Comparison of ENCODE assay signal across 21 mouse cellular contexts in the genomic region with DNA sequence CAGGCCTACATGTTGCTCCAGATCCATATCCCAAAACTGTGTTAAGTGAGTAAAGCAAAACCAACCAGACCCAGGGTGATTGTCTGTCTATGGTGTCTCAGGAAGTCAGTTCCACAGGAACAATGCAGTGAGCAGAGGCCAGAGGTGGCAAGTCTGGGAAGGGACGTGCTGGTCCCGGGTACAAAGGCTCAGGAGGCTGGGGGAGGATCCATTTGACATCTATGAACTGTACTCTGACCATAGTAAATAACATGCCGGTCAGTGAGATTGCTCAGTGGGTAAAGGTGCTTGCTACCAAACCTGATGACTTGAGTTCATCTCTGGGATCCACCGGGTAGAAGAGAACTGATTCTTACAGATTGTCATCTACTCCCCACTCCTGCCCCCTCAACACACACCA. TPM values are rescaled to one million over a fixed set of nuclear protein-coding genes. Genes with fewer than 3 reads are reported as not detected.
DNase-seq lines count a peak whose midpoint lies in the region; ATAC-seq and TF ChIP-seq lines count a peak whose summit lies in the region.
"Had no signal": no experiment of that assay in that cellular context is flagged by ENCODE, and none has a peak within 500 bp of the region (broad histone marks: within the 10 kb centered on the region; RNA-seq: fewer than 3 reads in every experiment).

No protein-coding gene starts in this region.

- no peaks in the 10 kb centered on the region for H3K79me2 ChIP-seq in liver, adult 2 months (ENCODE audit: control insufficient read depth, insufficient read depth, low read length)

- no peak overlapping the region for H3K27ac ChIP-seq in liver, adult 2 months (replicated peaks; ENCODE audit: insufficient read depth, low read depth, low read length)
- no peak overlapping the region for H3K27ac ChIP-seq in liver, embryonic 12.5 days
- 0 out of 2 replicates have a peak overlapping the region, but pooled peaks have one; percentile 30 for H3K27ac ChIP-seq in lung, embryonic 14.5 days (ENCODE audit: low read depth)
- no peak overlapping the region for H3K27ac ChIP-seq in lung, postnatal 0 days (ENCODE audit: low read length)
- H3K27ac ChIP-seq in liver, embryonic 16.5 days (ENCODE audit: low read length): no peak overlapping the region
- H3K27ac ChIP-seq: forebrain, embryonic 10.5 days; heart, adult 2 months; heart, embryonic 10.5 days; heart, embryonic 13.5 days; hindbrain, embryonic 12.5 days; hindbrain, embryonic 15.5 days had no signal

- H3K36me3 ChIP-seq in liver, adult 2 months (ENCODE audit: control insufficient read depth, insufficient read depth, low read length): no peaks in the 10 kb centered on the region
- no peaks in the 10 kb centered on the region for H3K36me3 ChIP-seq in liver, embryonic 12.5 days
- no peaks in the 10 kb centered on the region for H3K36me3 ChIP-seq in lung, embryonic 14.5 days (ENCODE audit: insufficient read depth)
- H3K36me3 ChIP-seq in lung, postnatal 0 days (ENCODE audit: insufficient read depth, low read length): no peaks in the 10 kb centered on the region
- no peaks in the 10 kb centered on the region for H3K36me3 ChIP-seq in liver, embryonic 16.5 days (ENCODE audit: control insufficient read depth, insufficient read depth)
- H3K36me3 ChIP-seq: forebrain, embryonic 10.5 days; heart, embryonic 10.5 days; heart, embryonic 13.5 days; hindbrain, embryonic 12.5 days; hindbrain, embryonic 15.5 days had no signal

- H3K4me1 ChIP-seq in liver, adult 2 months (ENCODE audit: control insufficient read depth, insufficient read depth, low read length): 0 out of 2 replicates have a peak, but pooled peaks cover 2% of the 10 kb centered on the region
- no peaks in the 10 kb centered on the region for H3K4me1 ChIP-seq in liver, embryonic 12.5 days
- H3K4me1 ChIP-seq in lung, embryonic 14.5 days (ENCODE audit: insufficient read depth): no peaks in the 10 kb centered on the region
- H3K4me1 ChIP-seq in lung, postnatal 0 days (ENCODE audit: insufficient read depth, low read depth, low read length): no peaks in the 10 kb centered on the region
- H3K4me1 ChIP-seq in liver, embryonic 16.5 days (ENCODE audit: control insufficient read depth, low read depth, low read length): no peaks in the 10 kb centered on the region

- H3K4me3 ChIP-seq in liver, adult 2 months (ENCODE audit: insufficient read depth, low read depth, low read length): no peak overlapping the region
- no peak overlapping the region for H3K4me3 ChIP-seq in liver, embryonic 12.5 days
- H3K4me3 ChIP-seq in lung, embryonic 14.5 days (ENCODE audit: low read depth, low read length): no peak overlapping the region
- H3K4me3 ChIP-seq in lung, postnatal 0 days (ENCODE audit: low read depth, low read length): no peak overlapping the region
- H3K4me3 ChIP-seq in liver, embryonic 16.5 days (ENCODE audit: low read depth, low read length): no peak overlapping the region
- H3K4me3 ChIP-seq: forebrain, embryonic 10.5 days; forebrain, embryonic 13.5 days; heart, adult 2 months; heart, embryonic 10.5 days; heart, embryonic 13.5 days; hindbrain, embryonic 12.5 days; hindbrain, embryonic 15.5 days had no signal

- no peak overlapping the region for H3K9ac ChIP-seq in liver, adult 2 months (ENCODE audit: low read depth, low read length)
- no peak overlapping the region for H3K9ac ChIP-seq in liver, embryonic 12.5 days
- no peak overlapping the region for H3K9ac ChIP-seq in lung, embryonic 14.5 days
- H3K9ac ChIP-seq in lung, postnatal 0 days (replicated peaks; ENCODE audit: low read depth): no peak overlapping the region
- H3K9ac ChIP-seq in liver, embryonic 16.5 days (ENCODE audit: low read depth, low read length): no peak overlapping the region
- H3K9ac ChIP-seq: forebrain, embryonic 13.5 days; heart, embryonic 13.5 days; hindbrain, embryonic 12.5 days; hindbrain, embryonic 15.5 days had no signal

- no peaks in the 10 kb centered on the region for H3K9me3 ChIP-seq in liver, embryonic 12.5 days (replicated peaks)
- H3K9me3 ChIP-seq in lung, embryonic 14.5 days (ENCODE audit: low read depth, low read length): no peaks in the 10 kb centered on the region
- no peaks in the 10 kb centered on the region for H3K9me3 ChIP-seq in lung, postnatal 0 days (ENCODE audit: low read length)
- no peaks in the 10 kb centered on the region for H3K9me3 ChIP-seq in liver, embryonic 16.5 days (replicated peaks; ENCODE audit: control insufficient read depth, low read length)
- H3K9me3 ChIP-seq: forebrain, embryonic 10.5 days; forebrain, embryonic 13.5 days; heart, embryonic 10.5 days; heart, embryonic 13.5 days; hindbrain, embryonic 12.5 days; hindbrain, embryonic 15.5 days had no signal

- TF ChIP-seq POLR2A in liver, adult 2 months (IDR thresholded peaks at IDR 0.05; ENCODE audit: extremely low read depth, insufficient read depth, low read length): no peak

- WGBS in liver, adult 2 months: 19% methylated on average over 4 of the region's 4 CpGs
- WGBS in liver, embryonic 12.5 days (ENCODE audit: insufficient replicate concordance): 51% methylated on average over 4 of the region's 4 CpGs
- 44% methylated on average over 4 of the region's 4 CpGs for WGBS in lung, embryonic 14.5 days
- WGBS in lung, postnatal 0 days: 52% methylated on average over 4 of the region's 4 CpGs
- 39% methylated on average over 4 of the region's 4 CpGs for WGBS in liver, embryonic 16.5 days (ENCODE audit: insufficient replicate concordance)

- no peak for TF ChIP-seq CTCF in liver, adult 2 months (IDR thresholded peaks at IDR 0.05; ENCODE audit: low read depth, low read length)
- no peak for TF ChIP-seq CTCF in lung, embryonic 14.5 days (IDR thresholded peaks at IDR 0.05; ENCODE audit: low read depth)
- no peak for TF ChIP-seq CTCF in lung, postnatal 0 days (IDR thresholded peaks at IDR 0.05)

- TF ChIP-seq EP300 in lung, postnatal 0 days (IDR thresholded peaks at IDR 0.05): no peak

- no peak for ATAC-seq in liver, embryonic 12.5 days
- ATAC-seq in lung, embryonic 14.5 days (ENCODE audit: insufficient read depth): no peak
- no peak for ATAC-seq in lung, postnatal 0 days
- 0 out of 2 replicates have a peak, but pooled peaks have one; percentile 48 for ATAC-seq in liver, embryonic 16.5 days (ENCODE audit: low read depth)
- ATAC-seq: activated CD4-positive, CD25-positive, alpha-beta regulatory T cell, adult 4 months had no signal

- no peaks in the 10 kb centered on the region for H3K27me3 ChIP-seq in liver, adult 2 months (ENCODE audit: control insufficient read depth, insufficient read depth, low read length)
- no peaks in the 10 kb centered on the region for H3K27me3 ChIP-seq in liver, embryonic 12.5 days (replicated peaks)
- H3K27me3 ChIP-seq in lung, embryonic 14.5 days (ENCODE audit: insufficient read depth, low read length): no peaks in the 10 kb centered on the region
- H3K27me3 ChIP-seq in lung, postnatal 0 days (replicated peaks; ENCODE audit: insufficient read depth, low read length): no peaks in the 10 kb centered on the region
- H3K27me3 ChIP-seq in liver, embryonic 16.5 days (ENCODE audit: control insufficient read depth, insufficient read depth, low read depth, low read length): no peaks in the 10 kb centered on the region
- H3K27me3 ChIP-seq: heart, embryonic 13.5 days; hindbrain, embryonic 12.5 days; hindbrain, embryonic 15.5 days had no signal

- no peak overlapping the region for H3K4me2 ChIP-seq in liver, embryonic 12.5 days
- no peak overlapping the region for H3K4me2 ChIP-seq in lung, embryonic 14.5 days
- no peak overlapping the region for H3K4me2 ChIP-seq in lung, postnatal 0 days (replicated peaks; ENCODE audit: low read depth, low read length)
- no peak overlapping the region for H3K4me2 ChIP-seq in liver, embryonic 16.5 days (ENCODE audit: low read depth, low read length)
- H3K4me2 ChIP-seq: forebrain, embryonic 13.5 days; heart, embryonic 13.5 days; hindbrain, embryonic 12.5 days; hindbrain, embryonic 15.5 days had no signal

- DNase-seq in liver, adult 2 months (ENCODE audit: extremely low read depth, low read depth, low spot score): peak; percentile 38
- no peak for DNase-seq in lung, embryonic 14.5 days
- no peak for DNase-seq in lung, postnatal 0 days (ENCODE audit: low spot score)
- no peak for DNase-seq in cerebellum, adult 11-12 months
- DNase-seq: adrenal gland, adult 8-10 months; adrenal gland, postnatal 25 days; cerebellum, adult 18-20 months; cerebellum, adult 9-10 months; cerebellum, postnatal 14 days; gastrocnemius, postnatal 10 days; gastrocnemius, postnatal 36 days; heart, adult 2 months had no signal

RNA-seq across cellular contexts. Expression of gene Adgrd1, which starts 3.4 kb away (rescaled TPM):
- total RNA-seq in liver, adult 2 months (2014; rRNA removed): 0.18 and 0.20 TPM in 2 replicates
- 0.52 and 0.66 TPM in 2 replicates for polyA plus RNA-seq in liver, adult 2 months (2012; rRNA removed)
- polyA plus RNA-seq in liver, embryonic 12.5 days (2016; fragmentation: Nextera tagmentation; extraction: Ambion mirVana): 0.02 and 0.05 TPM in 2 replicates
- 0.47 and 0.50 TPM in 2 replicates for polyA plus RNA-seq in lung, embryonic 14.5 days (2014; fragmentation: Nextera tagmentation; extraction: Ambion mirVana)
- 1.5 and 1.8 TPM in 2 replicates for polyA plus RNA-seq in lung, postnatal 0 days (2015; fragmentation: Nextera tagmentation; extraction: Ambion mirVana)
- polyA plus RNA-seq in liver, embryonic 16.5 days (2015; fragmentation: Nextera tagmentation; extraction: Ambion mirVana): 0.29 and 0.40 TPM in 2 replicates
